Mouse (Mus musculus) heart, postnatal 14 days (tissue): ENCODE results near the gene Zfp148. TPM values are rescaled to one million over a fixed set of nuclear protein-coding genes. Genes with fewer than 3 reads are reported as not detected.

ENCODE experiments used
- DNase-seq, 2 experiments: peaks; one replicate each; pipeline ENCODE4 v3.0.0; 2021 to 2022
- intact Hi-C: fragments of 180-260 bp; cut with DNase I; formaldehyde crosslinking; loops from one replicate; pipeline ENCODE4 v1.15.1; 2025
- total RNA-seq, 2 experiments: library from RNA; stranded (reverse); gene quantifications; 2 replicates each; pipeline ENCODE4 v1.2.3; 2021

Gene Zfp148
- total RNA-seq, 2 experiments from 2014 or later: 46.5 to 48.6 TPM

GRCm38 (mm10) chr16:33518236-33518635 lies 137.6 kb downstream of the Zfp148 start:
- intact Hi-C loops: no loop called here
- no peak for DNase-seq

- intact Hi-C loops: no loop called here
- no peak for DNase-seq
These were observed 139.4 kb downstream of the Zfp148 start for GRCm38 (mm10) chr16:33519916-33520568.

GRCm38 (mm10) chr16:33522516-33522915 lies 141.9 kb downstream of the Zfp148 start:
- intact Hi-C loops: no loop called here
- DNase-seq: no peak

- DNase-seq: no peak
- intact Hi-C loops: no loop called here
These were observed 142.9 kb downstream of the Zfp148 start for GRCm38 (mm10) chr16:33523571-33523970.

GRCm38 (mm10) chr16:33529502-33530454 lies 149.1 kb downstream of the Zfp148 start:
- DNase-seq: peak in 1 of 2 experiments; percentile 18

GRCm38 (mm10) chr16:33531184-33531583 lies 150.5 kb downstream of the Zfp148 start:
- DNase-seq: no peak
- intact Hi-C loops: no loop called here

More at GRCm38 (mm10) chr16:33529502-33530454, 149.1 kb downstream of the Zfp148 start:
- intact Hi-C loops: no loop called here

GRCm38 (mm10) chr16:33536456-33536855 lies 155.8 kb downstream of the Zfp148 start:
- DNase-seq: no peak
- intact Hi-C loops: no loop called here

- no peak for DNase-seq
- intact Hi-C loops: no loop called here
These were observed 157.0 kb downstream of the Zfp148 start for GRCm38 (mm10) chr16:33537499-33538225.

- no peak for DNase-seq
- intact Hi-C loops: no loop called here
These were observed 163.7 kb downstream of the Zfp148 start for GRCm38 (mm10) chr16:33544346-33544745.

- intact Hi-C loops: no loop called here
- DNase-seq: no peak
These were observed 164.9 kb downstream of the Zfp148 start for GRCm38 (mm10) chr16:33545530-33545929.

- intact Hi-C loops: no loop called here
- DNase-seq: peak in 1 of 2 experiments; percentile 42
These were observed 173.2 kb downstream of the Zfp148 start for GRCm38 (mm10) chr16:33553689-33554342.

Other genes with a start within 250 kb of the Zfp148 start
- gene Osbpl11, start 195.8 kb upstream of the Zfp148 start, total RNA-seq: 10 to 100 TPM; 22.9 to 23.2 TPM
- 10 to 100 TPM; 30.9 to 34.3 TPM for gene Snx4, start 129.4 kb upstream of the Zfp148 start, total RNA-seq
- under 1 TPM; 0.45 to 0.56 TPM for gene Slc12a8, start 136.5 kb downstream of the Zfp148 start, total RNA-seq